Mouse (Mus musculus) gastrocnemius, postnatal 36 days (tissue): ENCODE measurements around the gene Ephx3. TPM values are rescaled to one million over a fixed set of nuclear protein-coding genes. Genes with fewer than 3 reads are reported as not detected.

Experiments used
- DNase-seq, 2 experiments: peaks; one replicate each; pipeline ENCODE4 v3.0.0; 2022
- intact Hi-C: fragments of 180-260 bp; cut with DNase I; formaldehyde crosslinking; loops from one replicate; pipeline ENCODE4 v1.15.1; 2025
- total RNA-seq, 2 experiments: library from RNA; stranded (reverse); gene quantifications; 2 replicates each; pipeline ENCODE4 v1.2.3; 2021

Ephx3 gene
- total RNA-seq, 2 experiments from 2014 or later: 0.23 to 0.42 TPM

- intact Hi-C loops: no loop called here
- DNase-seq: no peak
These were observed 9.5 kb downstream of the Ephx3 start for GRCm38 (mm10) chr17:32179621-32180491.

GRCm38 (mm10) chr17:32176919-32177318, 12.4 kb downstream of the Ephx3 start:
- intact Hi-C loops: no loop called here
- DNase-seq: no peak

- intact Hi-C loops: no loop called here
These were observed 16.2 kb downstream of the Ephx3 start for GRCm38 (mm10) chr17:32173166-32173565.

GRCm38 (mm10) chr17:32172485-32172884, 16.9 kb downstream of the Ephx3 start:
- DNase-seq: no peak
- intact Hi-C loops: no loop called here

More at GRCm38 (mm10) chr17:32173166-32173565, 16.2 kb downstream of the Ephx3 start:
- peak; percentile 65 to 81 for DNase-seq

- no peak for DNase-seq
- intact Hi-C loops: loop anchor here (10.0 kb wide), 1 partner anchor 325 kb away; no protein-coding TSS in a partner anchor
These were observed 19.7 kb downstream of the Ephx3 start for GRCm38 (mm10) chr17:32169518-32170225.

DNA sequence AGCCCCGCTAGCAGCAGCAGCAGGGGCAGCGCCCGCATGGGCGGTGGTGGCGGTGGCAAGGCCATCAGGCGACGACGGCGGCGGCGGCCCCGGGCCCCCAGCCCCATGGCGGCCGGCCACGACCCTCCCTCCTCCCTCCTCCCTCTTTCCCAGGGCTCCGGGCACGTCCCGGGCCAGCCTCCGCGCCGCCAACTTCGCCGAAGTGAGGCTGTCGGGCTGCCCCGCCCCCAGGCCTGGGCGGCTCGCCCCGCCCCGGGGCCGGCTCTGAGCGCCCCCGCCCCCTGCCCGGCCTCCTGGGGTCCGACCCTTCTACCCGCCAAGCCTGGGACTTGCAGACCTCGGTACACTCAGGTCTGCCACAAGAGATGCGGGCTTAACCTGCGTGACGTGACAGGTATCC, 22.7 kb downstream of the Ephx3 start, which contains the start of gene Notch3:
Notch3 (minus strand) TSS at position 166 of the 400 bp plus-strand sequence.
- peak in 1 of 2 experiments; percentile 47 for DNase-seq
- intact Hi-C loops: loop anchor here (10.0 kb wide), 1 partner anchor 328 kb away; no protein-coding TSS in a partner anchor

DNA sequence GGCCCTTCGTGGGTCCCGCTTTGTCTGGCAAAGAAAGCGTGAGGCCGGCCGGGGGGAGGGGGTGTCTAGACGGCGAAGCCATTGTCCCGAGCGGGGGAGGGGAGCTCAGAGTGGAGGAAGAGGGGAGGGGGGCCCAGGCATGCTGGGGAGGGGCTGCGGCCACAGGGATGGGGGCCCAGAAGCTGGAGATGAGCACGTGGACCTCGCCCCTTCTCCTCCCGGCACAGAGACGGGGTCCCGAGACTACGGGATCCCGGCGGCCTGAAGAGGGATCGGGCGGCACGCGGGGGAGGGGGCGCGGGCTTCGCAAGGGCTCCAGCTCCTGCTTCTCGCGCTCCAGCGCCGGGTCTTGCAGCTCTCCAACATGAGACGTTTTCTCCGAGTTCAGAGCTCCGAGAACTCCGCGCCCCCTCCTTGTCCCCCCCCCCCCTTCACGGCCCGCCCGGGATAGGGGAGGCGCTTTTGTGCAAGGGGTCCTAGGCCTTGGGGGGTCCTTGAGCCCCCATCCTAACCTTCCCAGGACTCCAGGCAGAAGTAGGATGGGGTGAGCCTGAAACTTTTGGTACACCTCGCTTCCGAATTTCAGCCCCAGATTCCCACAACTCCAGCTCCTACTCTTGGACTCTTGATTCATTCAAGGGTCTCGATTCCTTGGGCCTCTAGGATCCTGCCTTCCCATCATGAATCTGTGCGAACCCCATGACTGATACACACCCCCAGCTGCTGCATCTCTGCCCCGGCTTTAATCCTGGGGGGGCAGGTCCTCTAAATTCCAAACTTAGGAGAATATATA, 23.4 kb downstream of the Ephx3 start:
- intact Hi-C loops: loop anchor here (10.0 kb wide), 1 partner anchor 329 kb away; no protein-coding TSS in a partner anchor
- DNase-seq: no peak

DNA sequence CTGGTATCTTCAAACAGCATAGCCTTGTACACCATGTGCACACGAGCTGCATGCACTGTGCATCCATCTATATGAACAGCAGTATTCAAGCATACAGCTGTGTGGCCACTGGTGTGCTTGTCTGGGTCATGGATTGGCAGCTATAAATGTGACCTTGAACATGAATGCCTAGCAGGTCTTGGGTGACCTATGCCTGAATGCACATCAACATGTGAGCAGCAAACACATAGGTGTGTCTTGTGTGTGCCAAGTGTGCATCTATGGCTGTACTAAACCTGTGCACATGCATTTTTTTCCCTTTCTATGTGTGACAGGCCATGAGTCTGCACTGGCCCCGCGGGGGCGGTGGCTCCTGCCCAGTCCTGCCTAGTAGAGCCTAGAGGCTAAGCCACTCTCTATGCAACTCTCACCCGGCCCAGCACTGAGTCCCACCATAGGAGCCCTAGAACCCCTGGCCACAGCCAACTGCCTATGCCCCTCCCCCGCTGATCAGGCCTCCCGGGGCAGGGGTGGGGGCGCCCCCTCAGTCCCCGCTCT, 24.0 kb downstream of the Ephx3 start:
- DNase-seq: no peak
- intact Hi-C loops: loop anchor here (10.0 kb wide), 1 partner anchor 329 kb away; no protein-coding TSS in a partner anchor

GRCm38 (mm10) chr17:32164780-32165179, 24.6 kb downstream of the Ephx3 start:
- intact Hi-C loops: loop anchor here (5.0 to 10.0 kb wide), 2 partner anchors 43 to 330 kb away; no protein-coding TSS in a partner anchor
- no peak for DNase-seq

GRCm38 (mm10) chr17:32163910-32164650, 25.3 kb downstream of the Ephx3 start:
- intact Hi-C loops: loop anchor here (5.0 to 10.0 kb wide), 2 partner anchors 43 to 331 kb away; no protein-coding TSS in a partner anchor
- DNase-seq: no peak

DNA sequence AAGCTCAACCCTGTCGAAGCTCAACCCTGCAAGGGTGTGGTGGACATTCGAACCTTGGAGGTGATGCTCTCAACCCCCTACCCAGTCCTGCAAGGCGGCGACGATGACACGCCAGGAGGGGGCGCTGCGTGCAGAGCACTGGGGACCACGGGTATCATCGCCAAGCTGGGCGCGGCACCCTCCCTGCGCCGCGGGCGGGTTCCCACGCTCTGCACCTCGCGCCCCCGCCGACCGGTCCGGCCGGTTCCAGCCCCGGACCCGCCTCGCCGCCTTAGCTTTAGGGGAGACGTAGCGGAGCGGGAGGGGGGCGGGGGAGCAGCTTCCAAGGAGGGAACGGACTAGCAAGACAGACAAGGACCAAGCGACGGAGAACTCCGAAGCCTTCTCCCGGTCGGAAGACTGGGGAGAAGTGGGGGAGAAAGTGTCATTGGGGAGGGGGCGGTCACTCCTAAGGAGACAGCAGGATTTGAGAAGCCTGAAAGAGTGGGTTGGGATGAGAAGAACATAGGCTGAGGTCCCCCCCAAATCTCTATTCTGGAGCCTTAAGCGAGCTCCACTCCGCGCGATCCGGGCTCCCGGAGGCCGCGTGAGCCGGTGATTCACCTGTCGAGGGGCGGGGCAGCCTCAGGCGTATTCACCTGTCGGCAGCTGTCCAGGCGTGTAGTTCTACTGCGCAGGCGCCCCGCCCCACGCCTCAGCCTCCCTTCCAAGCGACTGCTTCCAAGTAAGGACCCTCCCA, 27.1 kb downstream of the Ephx3 start:
- intact Hi-C loops: loop anchor here (5.0 to 10.0 kb wide), 2 partner anchors 45 to 333 kb away; no protein-coding TSS in a partner anchor
- peak; percentile 64 to 67 for DNase-seq

DNA sequence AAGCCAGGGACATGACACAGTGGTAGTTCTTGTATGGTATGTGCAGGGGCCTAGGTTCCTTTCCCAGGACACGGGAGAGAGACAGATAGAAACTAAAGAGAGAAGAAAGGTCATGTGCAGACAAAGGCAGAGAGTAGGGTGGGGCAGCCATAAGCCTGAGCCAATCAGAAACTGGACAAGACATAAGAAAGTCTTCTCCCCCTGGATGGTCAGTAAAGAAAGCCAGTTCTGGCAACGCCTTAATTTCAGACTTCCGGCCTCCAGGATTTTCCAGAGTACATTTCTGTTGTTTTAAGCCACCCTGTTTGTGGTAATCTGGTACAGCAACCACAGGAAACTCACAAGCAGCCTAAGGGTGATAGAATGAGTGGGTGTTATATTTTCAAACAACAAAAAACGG, 28.5 kb downstream of the Ephx3 start:
- intact Hi-C loops: loop anchor here (5.0 to 10.0 kb wide), 2 partner anchors 46 to 334 kb away; no protein-coding TSS in a partner anchor
- DNase-seq: no peak

DNA sequence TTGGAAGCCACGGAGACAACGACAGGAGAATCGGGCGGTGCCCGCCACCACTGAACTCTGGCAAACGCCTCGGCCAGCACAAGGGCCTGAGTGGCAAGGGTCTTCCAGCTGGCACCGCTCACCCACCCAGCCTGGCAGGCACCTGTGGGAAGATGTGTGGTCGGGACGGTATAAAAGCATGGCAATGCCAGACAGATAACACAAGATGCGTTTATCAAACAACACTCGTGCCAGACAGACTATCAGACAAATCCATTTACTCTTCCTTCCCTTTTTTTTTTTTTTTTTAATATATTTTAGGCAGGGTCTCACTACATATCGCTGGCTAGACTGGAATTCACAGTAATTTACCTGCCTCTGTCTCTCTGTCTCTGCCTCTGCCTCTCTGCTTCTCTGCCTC, 30.5 kb downstream of the Ephx3 start:
- intact Hi-C loops: no loop called here
- no peak for DNase-seq

DNA sequence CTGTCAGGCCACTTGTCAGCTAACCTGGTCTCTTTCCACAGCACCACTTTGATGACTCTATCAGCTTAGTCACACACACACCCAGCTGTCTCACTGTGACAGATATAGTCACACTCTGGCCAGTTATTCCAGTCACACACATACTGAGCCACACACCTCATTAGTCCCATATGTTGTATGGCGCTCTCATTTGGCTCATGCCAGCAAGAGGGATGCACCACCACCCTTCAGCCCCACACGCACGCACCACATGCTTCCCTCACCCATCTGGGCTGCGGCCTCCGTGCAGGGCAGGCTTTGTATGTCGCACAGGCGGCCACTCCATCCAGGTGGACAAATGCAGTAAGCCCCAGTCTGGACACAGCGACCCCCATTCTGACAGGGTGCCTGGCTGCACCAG, 42.6 kb downstream of the Ephx3 start:
- no peak for DNase-seq
- intact Hi-C loops: no loop called here

- intact Hi-C loops: loop anchor here (5.0 kb wide), 1 partner anchor 64 kb away; no protein-coding TSS in a partner anchor
- DNase-seq: peak; percentile 81 to 89
These were observed 46.2 kb downstream of the Ephx3 start for GRCm38 (mm10) chr17:32142907-32143854.

- intact Hi-C loops: loop anchor here (5.0 kb wide), 1 partner anchor 65 kb away; no protein-coding TSS in a partner anchor
- no peak for DNase-seq
These were observed 47.1 kb downstream of the Ephx3 start for GRCm38 (mm10) chr17:32142234-32142633.
